Mouse (Mus musculus) ES-E14 (cell line): Measurements from ENCODE around the gene Ptk7. TPM values are rescaled to one million over a fixed set of nuclear protein-coding genes. Genes with fewer than 3 reads are reported as not detected.
A peak's percentile ranks its signal among the peaks of the same experiment; 100 is the strongest.

Source experiments
- DNase-seq: peaks from one replicate; pipeline ENCODE4 v3.0.0-alpha.2; 2013; ENCODE audit warnings: low read depth, low spot score
- H3K27ac ChIP-seq: 2 replicates; pipeline ENCODE4 v1.5.1; 2012; ENCODE audit warnings: low read depth, mild to moderate bottlenecking, low read length, moderate library complexity, mixed read lengths; ENCODE audit not compliant: poor library complexity, insufficient read depth, severe bottlenecking
- H3K36me3 ChIP-seq: 2 replicates; pipeline ENCODE4 v1.6.1; 2012; ENCODE audit warnings: mild to moderate bottlenecking, low read length, moderate library complexity, mixed read lengths; ENCODE audit not compliant: control insufficient read depth, poor library complexity, insufficient read depth, severe bottlenecking
- H3K4me1 ChIP-seq, 2 experiments: fragments of 150-350 bp in 1 of 2; sonication (generic) in 1 of 2; 2 replicates each; pipeline ENCODE4 v1.6.1; 2012; ENCODE audit warnings: low read length in 2 of 2, mild to moderate bottlenecking in 1 of 2, mixed read lengths in 1 of 2; ENCODE audit not compliant: control insufficient read depth in 2 of 2, insufficient read depth in 2 of 2, poor library complexity in 1 of 2
- H3K4me3 ChIP-seq, 2 experiments: fragments of 150-350 bp in 1 of 2; sonication (generic) in 1 of 2; 2 replicates each; pipeline ENCODE4 v1.5.1; 2012; ENCODE audit warnings: low read length in 2 of 2, low read depth in 1 of 2, mild to moderate bottlenecking in 1 of 2, mixed read lengths in 1 of 2; ENCODE audit not compliant: insufficient read depth in 1 of 2, poor library complexity in 1 of 2, severe bottlenecking in 1 of 2
- H3K9ac ChIP-seq: 2 replicates; pipeline ENCODE4 v1.6.1; 2012; ENCODE audit warnings: low read depth, mild to moderate bottlenecking, low read length, mixed read lengths; ENCODE audit not compliant: poor library complexity, insufficient read depth, severe bottlenecking
- H3K9me3 ChIP-seq: fragments of 150-350 bp; sonication (generic); 2 replicates; pipeline ENCODE4 v1.6.1; 2012; ENCODE audit warnings: low read depth, mild to moderate bottlenecking, low read length; ENCODE audit not compliant: control insufficient read depth, insufficient read depth
- CHD2 ChIP-seq: IDR thresholded peaks from 2 replicates; pipeline ENCODE4 v1.6.1; 2014; ENCODE audit warnings: mild to moderate bottlenecking, low read depth, low read length, inconsistent platforms
- HCFC1 ChIP-seq: IDR thresholded peaks from 2 replicates; pipeline ENCODE4 v1.6.1; 2012; ENCODE audit warnings: low read length, inconsistent platforms, borderline replicate concordance; ENCODE audit not compliant: insufficient read depth
- MAFK ChIP-seq: IDR thresholded peaks from 2 replicates; pipeline ENCODE4 v1.6.1; 2014; ENCODE audit warnings: mild to moderate bottlenecking, low read depth, low read length, inconsistent platforms; ENCODE audit not compliant: insufficient read depth
- ZC3H11A ChIP-seq: IDR thresholded peaks from 2 replicates; pipeline ENCODE4 v1.6.1; 2012; ENCODE audit warnings: low read depth, mild to moderate bottlenecking, inconsistent platforms, low read length, borderline replicate concordance
- ZNF384 ChIP-seq: IDR thresholded peaks from 2 replicates; pipeline ENCODE4 v1.6.1; 2012; ENCODE audit warnings: low read depth, low read length, inconsistent platforms
- in situ Hi-C, 2 experiments: fragments of 600-800 bp; cut with MboI; formaldehyde crosslinking; loops; one replicate each; pipeline ENCODE4 v1.15.1; 2025; ENCODE audit warnings: low sequenced_read_pairs in 2 of 2, inconsistent platforms in 1 of 2; ENCODE audit not compliant: unreplicated experiment in 2 of 2
- total RNA-seq: library from RNA; depleted of rRNA; stranded (reverse); fragments of 300-350 nt; gene quantifications from 2 replicates; pipeline ENCODE4 v1.2.3, GENCODE M21; 2012; rRNA removed

Gene Ptk7
- 200 and 384 TPM in 2 replicates for total RNA-seq

- TF ChIP-seq ZNF384 (no peak), CHD2 (no peak), HCFC1 (no peak), MAFK (no peak), ZC3H11A (no peak)
- in situ Hi-C loops, result no loop called here
- H3K4me1 ChIP-seq, result peaks cover 11 to 45% of the 10 kb centered on the region in 2 experiments
- H3K9ac ChIP-seq, result peak within 1 kb of the TSS; percentile 91
- DNase-seq, result peak; percentile 72
- H3K27ac ChIP-seq, result peak within 1 kb of the TSS; percentile 93
- peaks cover 5% of the 10 kb centered on the region; the same call in 1 of the 2 replicates for H3K36me3 ChIP-seq
- peak within 1 kb of the TSS; percentile 77 to 95 for H3K4me3 ChIP-seq
- no peaks in the 10 kb centered on the region for H3K9me3 ChIP-seq
Measured at GRCm38 (mm10) chr17:46628791-46629684, at the start of gene Ptk7. TSS of gene Ptk7 (minus strand) at chr17:46629504.

- peaks cover 22 to 41% of the 10 kb centered on the region in 2 experiments for H3K4me1 ChIP-seq
- peak overlapping the region; percentile 15; the same call in 1 of the 2 replicates for H3K9ac ChIP-seq
- peak overlapping the region; percentile 95 to 98; a peak in 2 of 4 replicates for H3K4me3 ChIP-seq
- TF ChIP-seq ZC3H11A (no peak), CHD2 (no peak), ZNF384 (no peak), HCFC1 (no peak), MAFK (no peak)
- no peak for DNase-seq
- H3K27ac ChIP-seq, result no peak overlapping the region
- in situ Hi-C loops, result no loop called here
- H3K36me3 ChIP-seq, result peaks cover 37% of the 10 kb centered on the region
- no peaks in the 10 kb centered on the region for H3K9me3 ChIP-seq
Measured at GRCm38 (mm10) chr17:46678911-46679310, 49.6 kb upstream of the Ptk7 start.

GRCm38 (mm10) chr17:46678416-46678815 is 49.1 kb upstream of the Ptk7 start, which contains the start of gene Mea1:
TSS of gene Mea1 (plus strand) at chr17:46678793.
- Histone ChIP-seq H3K4me1 (peaks cover 17 to 37% of the 10 kb centered on the region in 2 experiments), H3K9me3 (no peaks in the 10 kb centered on the region), H3K9ac (peak within 1 kb of the TSS; percentile 15; the same call in 1 of the 2 replicates), H3K4me3 (peak within 1 kb of the TSS; percentile 95 to 98), H3K27ac (no peak within 1 kb of the TSS), H3K36me3 (peaks cover 32% of the 10 kb centered on the region)
- TF ChIP-seq MAFK (no peak), CHD2 (no peak), ZC3H11A (no peak), ZNF384 (no peak), HCFC1 (no peak)
- in situ Hi-C loops, result no loop called here
- DNase-seq, result no peak

DNA sequence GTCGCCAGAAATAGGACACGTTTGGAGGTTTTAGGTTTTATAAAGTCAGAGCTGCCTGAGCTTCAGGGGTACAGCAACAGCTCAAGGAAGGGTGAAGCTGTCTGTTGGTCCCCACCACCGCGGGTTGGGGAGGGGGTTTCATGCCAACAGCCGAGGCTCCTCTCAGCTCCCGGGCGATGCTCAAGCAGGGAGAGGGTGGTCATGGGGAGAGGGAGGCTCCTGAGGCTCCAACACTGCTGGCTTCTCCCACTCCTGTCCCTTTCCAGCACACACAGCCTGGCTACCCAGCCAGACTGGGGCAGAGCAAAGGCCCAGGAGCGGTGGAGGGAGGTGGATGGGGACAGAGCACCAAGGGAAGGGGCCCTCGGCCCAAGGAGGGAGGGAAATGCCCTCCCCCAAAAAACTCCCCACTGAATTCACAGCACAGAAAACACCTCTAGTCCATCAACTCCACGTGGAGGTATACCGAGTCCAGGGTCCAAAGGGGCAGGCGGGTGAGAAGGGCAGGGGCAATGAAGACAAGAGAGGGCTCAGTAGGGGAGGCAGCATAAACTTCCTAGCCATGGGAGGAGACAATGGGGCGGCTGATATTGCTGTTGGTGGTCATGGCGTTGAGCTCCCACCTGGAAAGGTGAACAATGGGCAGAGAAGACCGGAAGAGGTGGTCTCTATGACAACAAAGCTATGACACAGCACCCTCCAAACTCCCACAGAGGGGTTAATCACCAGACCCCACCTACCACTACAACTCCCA is 45.4 kb upstream of the Ptk7 start:
- TF ChIP-seq ZNF384 (no peak), MAFK (peak; percentile 58; the same call in 1 of the 2 replicates)
- Histone ChIP-seq H3K9ac (peak overlapping the region; percentile 76), H3K36me3 (peaks cover 43% of the 10 kb centered on the region), H3K4me3 (peak overlapping the region; percentile 73 to 97), H3K27ac (peak overlapping the region; percentile 98), H3K9me3 (no peaks in the 10 kb centered on the region), H3K4me1 (peaks cover 18 to 33% of the 10 kb centered on the region in 2 experiments)
- in situ Hi-C loops, result no loop called here
- no peak for DNase-seq
